Mouse (Mus musculus) liver, adult 2 months (tissue): ENCODE measurements at regions not wholly inside any gene's neighbourhood (a gene's known extent, or its start where the extent isn't known, plus 50 kb on each side); places are given as distances from the start of the nearest gene placed in this dataset.

ENCODE experiments used
- DNase-seq: peaks from one replicate; pipeline ENCODE4 v3.0.0-alpha.2; 2011; ENCODE audit warnings: low read depth, low spot score; ENCODE audit errors: extremely low read depth
- H3K27ac ChIP-seq: fragments of 200-500 bp; replicated peaks from 2 replicates; pipeline ENCODE4 v1.5.1; 2012; ENCODE audit warnings: low read depth, mild to moderate bottlenecking, control low read depth, inconsistent platforms, low read length; ENCODE audit not compliant: insufficient read depth
- H3K27me3 ChIP-seq: fragments of 200-500 bp; 2 replicates; pipeline ENCODE4 v1.6.1; 2012; ENCODE audit warnings: mild to moderate bottlenecking, moderate library complexity, low read length, inconsistent platforms; ENCODE audit not compliant: control insufficient read depth, insufficient read depth
- H3K36me3 ChIP-seq: fragments of 200-500 bp; 2 replicates; pipeline ENCODE4 v1.6.1; 2012; ENCODE audit warnings: low read length, inconsistent platforms; ENCODE audit not compliant: control insufficient read depth, insufficient read depth
- H3K4me1 ChIP-seq: fragments of 200-500 bp; 2 replicates; pipeline ENCODE4 v1.6.1; 2011; ENCODE audit warnings: low read length; ENCODE audit not compliant: control insufficient read depth, insufficient read depth
- H3K4me3 ChIP-seq: fragments of 200-500 bp; 2 replicates; pipeline ENCODE4 v1.5.1; 2011; ENCODE audit warnings: low read depth, mild to moderate bottlenecking, control low read depth, low read length, moderate library complexity; ENCODE audit not compliant: insufficient read depth
- H3K79me2 ChIP-seq: fragments of 200-500 bp; 2 replicates; pipeline ENCODE4 v1.6.1; 2012; ENCODE audit warnings: inconsistent platforms, mild to moderate bottlenecking, low read length, moderate library complexity; ENCODE audit not compliant: control insufficient read depth, insufficient read depth
- H3K9ac ChIP-seq: fragments of 200-500 bp; 2 replicates; pipeline ENCODE4 v1.6.1; 2012; ENCODE audit warnings: low read depth, mild to moderate bottlenecking, control low read depth, inconsistent platforms, low read length
- CTCF ChIP-seq: fragments of 200-500 bp; IDR thresholded peaks from 2 replicates; pipeline ENCODE4 v1.5.1; 2011; ENCODE audit warnings: low read depth, low read length, control low read depth
- POLR2A ChIP-seq: fragments of 200-500 bp; IDR thresholded peaks from 2 replicates; pipeline ENCODE4 v1.6.1; 2011; ENCODE audit warnings: low read length, control low read depth; ENCODE audit not compliant: insufficient read depth; ENCODE audit errors: extremely low read depth
- WGBS: fragments of 180-500 bp; shearing (Covaris S2); methylation state at CpG from one replicate; pipeline ENCODE4 v1.1.7; 2018; 5-methylcytosine and 5-hydroxymethylcytosine counted together

DNA sequence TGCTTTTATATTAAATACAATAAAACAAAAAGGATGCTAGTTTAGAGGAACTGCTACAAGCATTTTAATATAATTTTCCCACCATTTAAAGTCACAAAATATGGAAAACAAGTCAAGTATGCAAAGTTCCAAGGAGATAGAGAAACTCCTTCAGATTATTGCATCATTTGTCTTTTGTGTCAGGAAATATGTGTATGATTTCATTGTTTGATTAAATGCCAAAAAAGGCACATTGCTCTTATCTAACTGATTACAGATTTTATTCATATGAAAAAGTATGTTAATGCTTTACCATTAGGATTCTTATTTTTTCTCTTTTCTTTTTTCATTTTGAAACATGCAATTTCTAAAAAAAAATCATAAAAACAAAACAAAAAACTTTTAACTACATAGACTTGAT is 342.2 kb upstream of the Zeb2 start:
- no peak for TF ChIP-seq POLR2A
- no peak for TF ChIP-seq CTCF
- no peak overlapping the region for H3K4me3 ChIP-seq
- no peaks in the 10 kb centered on the region for H3K79me2 ChIP-seq

DNA sequence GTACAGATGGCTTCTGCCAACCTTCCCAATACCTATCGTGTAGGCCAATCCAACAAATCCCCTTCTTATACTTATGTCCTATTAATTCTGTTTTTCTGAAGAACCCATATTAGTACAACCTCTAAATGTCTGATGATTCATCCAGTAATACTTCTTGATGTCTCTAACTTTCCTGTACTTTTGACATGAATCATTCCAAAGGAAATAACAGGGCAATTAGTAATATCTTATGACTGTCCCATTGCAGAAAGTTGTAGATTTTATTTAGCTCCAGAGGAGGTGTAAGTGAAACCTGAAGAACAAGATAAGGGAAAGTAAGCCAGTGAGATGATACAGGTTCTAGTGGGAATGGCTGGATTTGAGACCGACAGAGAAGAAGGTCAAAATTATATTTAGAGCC is 337.6 kb upstream of the Zeb2 start:
- Histone ChIP-seq H3K27ac (no peak overlapping the region), H3K4me3 (no peak overlapping the region), H3K9ac (no peak overlapping the region), H3K27me3 (no peaks in the 10 kb centered on the region), H3K79me2 (no peaks in the 10 kb centered on the region), H3K36me3 (no peaks in the 10 kb centered on the region), H3K4me1 (no peaks in the 10 kb centered on the region)
- TF ChIP-seq CTCF = no peak
- TF ChIP-seq POLR2A = no peak
- 93% methylated on average over 2 of the region's 2 CpGs for WGBS
- no peak for DNase-seq

More for the DNA sequence above, 342.2 kb upstream of the Zeb2 start:
- H3K27ac ChIP-seq = no peak overlapping the region
- H3K36me3 ChIP-seq = no peaks in the 10 kb centered on the region
- no peak overlapping the region for H3K9ac ChIP-seq
- H3K4me1 ChIP-seq = peaks cover 6% of the 10 kb centered on the region
- DNase-seq = no peak
- no peaks in the 10 kb centered on the region for H3K27me3 ChIP-seq

DNA sequence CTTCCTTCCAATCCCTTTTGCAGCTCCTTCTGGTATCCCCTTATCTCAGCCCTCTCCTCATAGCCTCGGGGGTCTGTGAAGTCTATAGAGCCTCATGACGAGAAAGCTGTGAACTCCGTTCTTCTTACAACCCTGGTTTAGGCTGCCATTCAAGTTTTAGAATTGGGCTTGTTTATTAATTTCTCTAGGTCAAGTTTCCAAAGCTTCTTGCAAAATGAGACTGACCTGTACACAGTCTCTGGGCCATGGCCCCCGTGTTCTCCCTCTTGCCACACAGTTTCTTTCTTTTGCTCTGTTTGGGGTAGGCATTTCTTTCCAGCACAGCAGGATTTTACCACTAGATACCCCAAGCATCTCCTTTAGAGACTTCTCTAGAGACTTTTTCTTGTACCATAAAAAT is 322.0 kb upstream of the Zeb2 start:
- Histone ChIP-seq H3K27me3 (no peaks in the 10 kb centered on the region), H3K27ac (no peak overlapping the region), H3K4me3 (no peak overlapping the region), H3K79me2 (no peaks in the 10 kb centered on the region), H3K36me3 (no peaks in the 10 kb centered on the region), H3K9ac (no peak overlapping the region), H3K4me1 (peaks cover 5% of the 10 kb centered on the region; the same call in 1 of the 2 replicates)
- 35% methylated on average over 4 of the region's 4 CpGs for WGBS
- peak; percentile 76 for DNase-seq
- no peak for TF ChIP-seq POLR2A
- no peak for TF ChIP-seq CTCF

DNA sequence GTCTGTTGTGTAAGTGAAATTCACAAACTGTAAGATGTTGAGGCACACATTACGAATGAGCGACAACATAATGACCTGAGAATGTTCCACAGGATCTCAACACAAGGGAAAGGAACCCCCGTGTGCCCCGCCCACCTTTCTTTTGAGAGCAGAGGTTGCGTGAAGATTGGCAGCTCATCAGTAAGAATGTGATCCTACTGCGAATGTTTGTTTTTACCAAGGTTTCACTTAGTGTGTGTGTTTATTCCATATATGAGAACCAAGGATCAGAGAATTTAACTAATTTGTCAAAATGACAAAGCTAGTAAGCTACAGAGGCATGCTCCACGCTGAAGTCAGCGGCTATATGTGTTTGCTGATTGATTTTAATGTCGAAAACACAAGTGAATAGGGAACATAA is 321.5 kb upstream of the Zeb2 start:
- Histone ChIP-seq H3K36me3 (no peaks in the 10 kb centered on the region), H3K27ac (no peak overlapping the region), H3K9ac (no peak overlapping the region), H3K27me3 (no peaks in the 10 kb centered on the region), H3K4me1 (peaks cover 5% of the 10 kb centered on the region; the same call in 1 of the 2 replicates), H3K4me3 (no peak overlapping the region), H3K79me2 (no peaks in the 10 kb centered on the region)
- DNase-seq = peak; percentile 47
- TF ChIP-seq CTCF (no peak), POLR2A (no peak)
- WGBS = 72% methylated on average over 9 of the region's 9 CpGs

DNA sequence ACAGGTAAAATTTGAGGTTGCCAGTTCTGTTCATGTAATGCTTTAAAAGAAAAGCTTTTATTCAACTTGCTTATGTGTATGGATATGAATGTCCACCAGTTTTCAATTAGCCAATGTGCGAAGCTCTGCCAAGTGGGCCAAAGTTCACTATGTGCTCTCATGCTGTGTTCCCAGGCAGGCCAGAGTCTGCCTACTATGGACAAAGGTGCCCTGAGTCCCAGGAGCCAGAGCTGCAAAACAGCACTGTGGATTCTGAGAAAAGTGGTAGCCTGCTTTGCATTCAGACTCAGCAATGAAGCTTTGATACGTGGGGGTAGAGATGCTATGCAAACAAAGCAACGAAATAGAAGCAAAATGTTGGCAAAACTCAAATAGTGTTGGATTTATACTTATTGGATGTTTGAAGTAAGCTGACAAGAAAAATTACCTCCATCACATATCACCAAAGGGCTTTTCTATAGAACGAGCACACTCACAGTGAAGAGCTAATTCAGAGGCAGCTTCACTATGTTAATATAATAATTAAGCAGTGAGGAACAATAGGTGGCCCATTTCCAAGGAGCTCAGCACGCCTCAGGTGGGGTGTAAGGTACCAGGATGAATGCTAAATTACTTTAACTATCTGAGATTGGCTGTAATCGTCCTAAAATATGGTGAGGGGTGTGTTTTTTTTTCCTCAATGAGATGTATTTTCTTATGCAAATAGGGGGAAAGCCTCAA is 318.2 kb upstream of the Zeb2 start:
- Histone ChIP-seq H3K4me1 (peaks cover 3% of the 10 kb centered on the region; the same call in 1 of the 2 replicates), H3K27ac (no peak overlapping the region), H3K4me3 (no peak overlapping the region), H3K27me3 (no peaks in the 10 kb centered on the region), H3K9ac (no peak overlapping the region), H3K36me3 (no peaks in the 10 kb centered on the region), H3K79me2 (no peaks in the 10 kb centered on the region)
- WGBS = 45% methylated on average over 6 of the region's 6 CpGs
- peak; percentile 94 for DNase-seq
- TF ChIP-seq CTCF (no peak), POLR2A (no peak)

DNA sequence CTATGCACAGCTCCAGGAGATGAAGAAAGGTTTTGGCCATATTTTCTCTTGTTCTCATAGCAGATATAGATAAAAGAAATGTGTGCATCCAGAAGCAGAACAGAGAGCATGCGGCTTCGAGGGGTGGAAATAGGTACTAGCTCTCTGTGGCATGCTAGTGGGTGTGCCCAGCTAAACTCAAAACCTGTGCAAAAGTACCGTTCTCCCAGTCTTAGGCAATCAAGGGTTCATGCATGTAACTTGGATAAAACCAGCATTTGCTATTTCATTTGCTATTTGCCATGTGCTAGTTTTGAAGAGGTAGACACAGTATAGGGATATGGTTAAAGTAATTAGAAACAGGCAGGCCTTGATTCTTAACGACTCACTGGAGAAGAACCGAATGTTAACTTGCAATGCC is 317.6 kb upstream of the Zeb2 start:
- Histone ChIP-seq H3K79me2 (no peaks in the 10 kb centered on the region), H3K4me1 (peaks cover 3% of the 10 kb centered on the region; the same call in 1 of the 2 replicates), H3K27me3 (no peaks in the 10 kb centered on the region), H3K4me3 (no peak overlapping the region), H3K9ac (no peak overlapping the region), H3K36me3 (no peaks in the 10 kb centered on the region), H3K27ac (no peak overlapping the region)
- peak; percentile 61 for DNase-seq
- TF ChIP-seq CTCF (no peak), POLR2A (no peak)
- 73% methylated on average over 5 of the region's 5 CpGs for WGBS
